Mouse (Mus musculus) ovary, adult 2 months (tissue): ENCODE results near the gene Stc2. TPM values are rescaled to one million over a fixed set of nuclear protein-coding genes. Genes with fewer than 3 reads are reported as not detected.

Experiments
- polyA plus RNA-seq: library from polyadenylated mRNA; depleted of rRNA; stranded (reverse); fragments of >200 nt; gene quantifications from 2 replicates; pipeline ENCODE4 v1.2.3, GENCODE M21; 2012; rRNA removed

Stc2 gene
- 12.7 and 15.7 TPM in 2 replicates for polyA plus RNA-seq

GRCm38 (mm10) chr11:31369648-31370286 lies at the start of gene Stc2:
Gene Stc2 (minus strand): TSS chr11:31370074.

Other genes with a start within 250 kb of the Stc2 start
- not detected in 2 replicates for gene Gm17332, start 187.6 kb downstream of the Stc2 start, polyA plus RNA-seq